Mouse (Mus musculus): ENCODE measurements around the gene Dok3. TPM values are rescaled to one million over a fixed set of nuclear protein-coding genes. Genes with fewer than 3 reads are reported as not detected.

Gene Dok3
- polyA plus RNA-seq, 1 experiment: 7.7 TPM

GRCm38 (mm10) chr13:55510668-55511491 lies 18.2 kb downstream of the Dok3 start:
- 53% methylated on average over 6 of the region's 6 CpGs for WGBS
- no peak for TF ChIP-seq POLR2A (IDR thresholded peaks at IDR 0.05; ENCODE audit: low read depth, low read length)
- TF ChIP-seq CTCF (conservative IDR thresholded peaks at IDR 0.05; ENCODE audit: insufficient read depth, insufficient read length, low read depth, low read length): no peak
- Histone ChIP-seq H3K4me3 (ENCODE audit: insufficient read depth, low read depth, low read length) (no peak overlapping the region), H3K4me1 (ENCODE audit: control insufficient read depth, insufficient read depth, low read length) (0 out of 2 replicates have a peak, but pooled peaks cover 4% of the 10 kb centered on the region), H3K27me3 (replicated peaks; ENCODE audit: control insufficient read depth, insufficient read depth, low read length) (no peaks in the 10 kb centered on the region), H3K27ac (ENCODE audit: insufficient read depth, low read depth, low read length) (peak overlapping the region; percentile 81), H3K36me3 (ENCODE audit: control insufficient read depth, insufficient read depth, low read length) (no peaks in the 10 kb centered on the region)
- peak; percentile 86 for DNase-seq

GRCm38 (mm10) chr13:55510332-55510667 lies 18.8 kb downstream of the Dok3 start:
- no peak for TF ChIP-seq POLR2A (IDR thresholded peaks at IDR 0.05; ENCODE audit: low read depth, low read length)
- no peak for TF ChIP-seq CTCF (conservative IDR thresholded peaks at IDR 0.05; ENCODE audit: insufficient read depth, insufficient read length, low read depth, low read length)
- 52% methylated on average over 3 of the region's 3 CpGs for WGBS
- Histone ChIP-seq H3K27me3 (replicated peaks; ENCODE audit: control insufficient read depth, insufficient read depth, low read length) (no peaks in the 10 kb centered on the region), H3K27ac (ENCODE audit: insufficient read depth, low read depth, low read length) (peak overlapping the region; percentile 49; the same call in 1 of the 2 replicates), H3K4me3 (ENCODE audit: insufficient read depth, low read depth, low read length) (no peak overlapping the region), H3K4me1 (ENCODE audit: control insufficient read depth, insufficient read depth, low read length) (0 out of 2 replicates have a peak, but pooled peaks cover 4% of the 10 kb centered on the region), H3K36me3 (ENCODE audit: control insufficient read depth, insufficient read depth, low read length) (no peaks in the 10 kb centered on the region)
- no peak for DNase-seq

GRCm38 (mm10) chr13:55508531-55508930 lies 20.6 kb downstream of the Dok3 start:
- H3K36me3 ChIP-seq (ENCODE audit: control insufficient read depth, insufficient read depth, low read length): no peaks in the 10 kb centered on the region
- WGBS: 98% methylated on average over 10 of the region's 10 CpGs
- TF ChIP-seq CTCF (conservative IDR thresholded peaks at IDR 0.05; ENCODE audit: insufficient read depth, insufficient read length, low read depth, low read length) (no peak), POLR2A (IDR thresholded peaks at IDR 0.05; ENCODE audit: low read depth, low read length) (no peak)
- DNase-seq: no peak
- no peak overlapping the region for H3K27ac ChIP-seq (ENCODE audit: insufficient read depth, low read depth, low read length)
- no peaks in the 10 kb centered on the region for H3K27me3 ChIP-seq (replicated peaks; ENCODE audit: control insufficient read depth, insufficient read depth, low read length)
- H3K4me3 ChIP-seq (ENCODE audit: insufficient read depth, low read depth, low read length): no peak overlapping the region
- 0 out of 2 replicates have a peak, but pooled peaks cover 4% of the 10 kb centered on the region for H3K4me1 ChIP-seq (ENCODE audit: control insufficient read depth, insufficient read depth, low read length)

GRCm38 (mm10) chr13:55507877-55508276 lies 21.2 kb downstream of the Dok3 start:
- no peaks in the 10 kb centered on the region for H3K27me3 ChIP-seq (replicated peaks; ENCODE audit: control insufficient read depth, insufficient read depth, low read length)
- 0 out of 2 replicates have a peak, but pooled peaks cover 4% of the 10 kb centered on the region for H3K4me1 ChIP-seq (ENCODE audit: control insufficient read depth, insufficient read depth, low read length)
- 82% methylated on average over 11 of the region's 11 CpGs for WGBS
- H3K27ac ChIP-seq (ENCODE audit: insufficient read depth, low read depth, low read length): no peak overlapping the region
- H3K36me3 ChIP-seq (ENCODE audit: control insufficient read depth, insufficient read depth, low read length): no peaks in the 10 kb centered on the region
- H3K4me3 ChIP-seq (ENCODE audit: insufficient read depth, low read depth, low read length): no peak overlapping the region
- no peak for TF ChIP-seq POLR2A (IDR thresholded peaks at IDR 0.05; ENCODE audit: low read depth, low read length)
- TF ChIP-seq CTCF (conservative IDR thresholded peaks at IDR 0.05; ENCODE audit: insufficient read depth, insufficient read length, low read depth, low read length): no peak
- no peak for DNase-seq

GRCm38 (mm10) chr13:55506697-55507096 lies 22.4 kb downstream of the Dok3 start:
- no peak for TF ChIP-seq CTCF (conservative IDR thresholded peaks at IDR 0.05; ENCODE audit: insufficient read depth, insufficient read length, low read depth, low read length)
- no peak for TF ChIP-seq POLR2A (IDR thresholded peaks at IDR 0.05; ENCODE audit: low read depth, low read length)
- H3K36me3 ChIP-seq (ENCODE audit: control insufficient read depth, insufficient read depth, low read length): no peaks in the 10 kb centered on the region
- no peak overlapping the region for H3K27ac ChIP-seq (ENCODE audit: insufficient read depth, low read depth, low read length)
- no peak for DNase-seq
- H3K4me1 ChIP-seq (ENCODE audit: control insufficient read depth, insufficient read depth, low read length): 0 out of 2 replicates have a peak, but pooled peaks cover 4% of the 10 kb centered on the region
- 89% methylated on average over 10 of the region's 10 CpGs for WGBS
- H3K27me3 ChIP-seq (replicated peaks; ENCODE audit: control insufficient read depth, insufficient read depth, low read length): no peaks in the 10 kb centered on the region
- H3K4me3 ChIP-seq (ENCODE audit: insufficient read depth, low read depth, low read length): no peak overlapping the region

GRCm38 (mm10) chr13:55505810-55506209 lies 23.3 kb downstream of the Dok3 start:
- no peak for TF ChIP-seq POLR2A (IDR thresholded peaks at IDR 0.05; ENCODE audit: low read depth, low read length)
- no peak for TF ChIP-seq CTCF (conservative IDR thresholded peaks at IDR 0.05; ENCODE audit: insufficient read depth, insufficient read length, low read depth, low read length)
- Histone ChIP-seq H3K27me3 (replicated peaks; ENCODE audit: control insufficient read depth, insufficient read depth, low read length) (no peaks in the 10 kb centered on the region), H3K4me1 (ENCODE audit: control insufficient read depth, insufficient read depth, low read length) (0 out of 2 replicates have a peak, but pooled peaks cover 4% of the 10 kb centered on the region), H3K27ac (ENCODE audit: insufficient read depth, low read depth, low read length) (no peak overlapping the region), H3K4me3 (ENCODE audit: insufficient read depth, low read depth, low read length) (no peak overlapping the region), H3K36me3 (ENCODE audit: control insufficient read depth, insufficient read depth, low read length) (no peaks in the 10 kb centered on the region)
- WGBS: 94% methylated on average over 9 of the region's 9 CpGs
- no peak for DNase-seq

- Histone ChIP-seq H3K4me3 (ENCODE audit: insufficient read depth, low read depth, low read length) (no peak overlapping the region), H3K27me3 (replicated peaks; ENCODE audit: control insufficient read depth, insufficient read depth, low read length) (no peaks in the 10 kb centered on the region), H3K27ac (ENCODE audit: insufficient read depth, low read depth, low read length) (no peak overlapping the region), H3K36me3 (ENCODE audit: control insufficient read depth, insufficient read depth, low read length) (no peaks in the 10 kb centered on the region), H3K4me1 (ENCODE audit: control insufficient read depth, insufficient read depth, low read length) (no peaks in the 10 kb centered on the region)
- 86% methylated on average over 5 of the region's 5 CpGs for whole genome bisulfite sequencing
- TF ChIP-seq POLR2A (IDR thresholded peaks at IDR 0.05; ENCODE audit: low read depth, low read length): no peak
- TF ChIP-seq CTCF (conservative IDR thresholded peaks at IDR 0.05; ENCODE audit: insufficient read depth, insufficient read length, low read depth, low read length): no peak
- DNase-seq: no peak
Measured at GRCm38 (mm10) chr13:55504390-55504789, 24.7 kb downstream of the Dok3 start.
